Comparison of ENCODE assay signal across 18 mouse cellular contexts in the genomic region with DNA sequence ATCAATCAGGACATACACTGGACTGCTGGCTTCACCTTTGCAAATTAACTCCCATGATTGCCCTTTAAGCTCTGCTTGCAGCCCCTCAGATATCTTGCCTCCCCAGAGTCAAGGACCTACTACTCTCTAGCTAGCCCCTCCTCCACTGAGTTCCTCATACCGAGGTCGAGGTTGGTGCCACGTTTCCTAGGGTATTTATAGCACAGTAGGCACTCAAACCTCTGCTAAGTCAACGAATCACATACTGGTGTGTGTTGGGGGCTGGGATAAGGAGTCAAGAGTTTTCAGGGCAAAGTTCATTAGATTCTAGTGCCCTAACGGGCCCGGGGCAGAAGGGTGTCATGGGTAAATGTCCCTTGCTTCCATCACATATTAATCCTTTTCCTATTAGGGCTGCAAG. TPM values are rescaled to one million over a fixed set of nuclear protein-coding genes. Genes with fewer than 3 reads are reported as not detected.
DNase-seq lines count a peak whose midpoint lies in the region; ATAC-seq and TF ChIP-seq lines count a peak whose summit lies in the region.
"Had no signal": no experiment of that assay in that cellular context is flagged by ENCODE, and none has a peak within 500 bp of the region (broad histone marks: within the 10 kb centered on the region; RNA-seq: fewer than 3 reads in every experiment).

No protein-coding gene starts in this region.

- H3K4me3 ChIP-seq in liver, embryonic 13.5 days (replicated peaks): no peak overlapping the region
- no peak overlapping the region for H3K4me3 ChIP-seq in liver, embryonic 12.5 days
- H3K4me3 ChIP-seq in heart, embryonic 12.5 days: no peak overlapping the region
- no peak overlapping the region for H3K4me3 ChIP-seq in intestine, postnatal 0 days (ENCODE audit: low read depth, low read length)
- H3K4me3 ChIP-seq in hindbrain, embryonic 11.5 days (ENCODE audit: low read depth, low read length): no peak overlapping the region
- H3K4me3 ChIP-seq: erythroblast, embryonic 14.5 days; limb, embryonic 10.5 days; midbrain, embryonic 13.5 days; neural tube, embryonic 15.5 days had no signal

- H3K9ac ChIP-seq in liver, embryonic 13.5 days: no peak overlapping the region
- H3K9ac ChIP-seq in liver, embryonic 12.5 days: no peak overlapping the region
- no peak overlapping the region for H3K9ac ChIP-seq in heart, embryonic 12.5 days
- no peak overlapping the region for H3K9ac ChIP-seq in intestine, postnatal 0 days (ENCODE audit: low read depth, low read length)
- H3K9ac ChIP-seq in hindbrain, embryonic 11.5 days (ENCODE audit: low read depth, low read length): no peak overlapping the region
- H3K9ac ChIP-seq: liver, embryonic 14.5 days; midbrain, embryonic 13.5 days; neural tube, embryonic 15.5 days had no signal

- peaks cover 26% of the 10 kb centered on the region for H3K4me1 ChIP-seq in liver, embryonic 13.5 days (replicated peaks)
- H3K4me1 ChIP-seq in liver, embryonic 12.5 days: peaks cover 11% of the 10 kb centered on the region
- H3K4me1 ChIP-seq in heart, embryonic 12.5 days (replicated peaks): peaks cover 45% of the 10 kb centered on the region
- no peaks in the 10 kb centered on the region for H3K4me1 ChIP-seq in intestine, postnatal 0 days (replicated peaks; ENCODE audit: control insufficient read depth, insufficient read depth, low read length)
- H3K4me1 ChIP-seq in hindbrain, embryonic 11.5 days (replicated peaks; ENCODE audit: control insufficient read depth, insufficient read depth, low read length): no peaks in the 10 kb centered on the region
- H3K4me1 ChIP-seq: midbrain, embryonic 13.5 days; neural tube, embryonic 15.5 days had no signal

- TF ChIP-seq CTCF in intestine, postnatal 0 days (IDR thresholded peaks at IDR 0.05; ENCODE audit: low read depth): no peak

- DNase-seq in liver, embryonic 13.5 days: no peak
- no peak for DNase-seq in layer of hippocampus, postnatal 25 days (ENCODE audit: extremely low spot score in 1 of 2, low spot score in 1 of 2)
- DNase-seq in layer of hippocampus, postnatal 10 days (ENCODE audit: low spot score in 2 of 2): no peak
- no peak for DNase-seq in hindbrain, embryonic 11.5 days (ENCODE audit: low spot score)

- H3K9me3 ChIP-seq in liver, embryonic 13.5 days (replicated peaks): no peaks in the 10 kb centered on the region
- H3K9me3 ChIP-seq in liver, embryonic 12.5 days (replicated peaks): no peaks in the 10 kb centered on the region
- no peaks in the 10 kb centered on the region for H3K9me3 ChIP-seq in heart, embryonic 12.5 days (replicated peaks)
- H3K9me3 ChIP-seq in intestine, postnatal 0 days (ENCODE audit: control insufficient read depth): no peaks in the 10 kb centered on the region
- H3K9me3 ChIP-seq in hindbrain, embryonic 11.5 days (ENCODE audit: control insufficient read depth, low read length): no peaks in the 10 kb centered on the region
- H3K9me3 ChIP-seq: limb, embryonic 10.5 days; midbrain, embryonic 13.5 days; neural tube, embryonic 15.5 days had no signal

- H3K27ac ChIP-seq in liver, embryonic 13.5 days: no peak overlapping the region
- no peak overlapping the region for H3K27ac ChIP-seq in liver, embryonic 12.5 days
- H3K27ac ChIP-seq in heart, embryonic 12.5 days (ENCODE audit: poor library complexity, severe bottlenecking): peak overlapping the region; percentile 69
- H3K27ac ChIP-seq in intestine, postnatal 0 days (ENCODE audit: low read depth, low read length): no peak overlapping the region
- no peak overlapping the region for H3K27ac ChIP-seq in hindbrain, embryonic 11.5 days (ENCODE audit: low read depth, low read length)
- H3K27ac ChIP-seq: liver, embryonic 14.5 days; macrophage; midbrain, embryonic 13.5 days; neural tube, embryonic 15.5 days had no signal

- WGBS in liver, embryonic 13.5 days (ENCODE audit: insufficient replicate concordance): 18% methylated on average over 6 of the region's 6 CpGs
- 18% methylated on average over 6 of the region's 6 CpGs for WGBS in liver, embryonic 12.5 days (ENCODE audit: insufficient replicate concordance)
- 22% methylated on average over 6 of the region's 6 CpGs for WGBS in heart, embryonic 12.5 days
- 28% methylated on average over 6 of the region's 6 CpGs for WGBS in intestine, postnatal 0 days
- WGBS in hindbrain, embryonic 11.5 days: 84% methylated on average over 6 of the region's 6 CpGs

- no peaks in the 10 kb centered on the region for H3K36me3 ChIP-seq in liver, embryonic 13.5 days
- no peaks in the 10 kb centered on the region for H3K36me3 ChIP-seq in liver, embryonic 12.5 days
- no peaks in the 10 kb centered on the region for H3K36me3 ChIP-seq in heart, embryonic 12.5 days
- no peaks in the 10 kb centered on the region for H3K36me3 ChIP-seq in intestine, postnatal 0 days (ENCODE audit: control insufficient read depth, insufficient read depth)
- no peaks in the 10 kb centered on the region for H3K36me3 ChIP-seq in hindbrain, embryonic 11.5 days (ENCODE audit: control insufficient read depth, insufficient read depth, low read length)
- H3K36me3 ChIP-seq: limb, embryonic 10.5 days; midbrain, embryonic 13.5 days; neural tube, embryonic 15.5 days had no signal

- 0 out of 2 replicates have a peak, but pooled peaks have one; percentile 11 for ATAC-seq in liver, embryonic 13.5 days (ENCODE audit: low read depth)
- no peak for ATAC-seq in liver, embryonic 12.5 days
- peak; percentile 32; the same call in 1 of the 2 replicates for ATAC-seq in granulocyte monocyte progenitor cell, adult 5-6 weeks (replicated peaks; ENCODE audit: poor library complexity, severe bottlenecking)
- no peak for ATAC-seq in heart, embryonic 12.5 days (ENCODE audit: insufficient number of reproducible peaks, low FRiP score)
- ATAC-seq in intestine, postnatal 0 days: peak; percentile 15; the same call in 1 of the 2 replicates
- no peak for ATAC-seq in hindbrain, embryonic 11.5 days (ENCODE audit: low FRiP score)
- ATAC-seq: forebrain, embryonic 14.5 days; midbrain, embryonic 13.5 days had no signal

- H3K27me3 ChIP-seq in liver, embryonic 13.5 days: no peaks in the 10 kb centered on the region
- peaks cover 7% of the 10 kb centered on the region for H3K27me3 ChIP-seq in liver, embryonic 12.5 days (replicated peaks)
- H3K27me3 ChIP-seq in heart, embryonic 12.5 days (replicated peaks): no peaks in the 10 kb centered on the region
- no peaks in the 10 kb centered on the region for H3K27me3 ChIP-seq in intestine, postnatal 0 days (replicated peaks; ENCODE audit: control insufficient read depth, insufficient read depth, low read length)
- no peaks in the 10 kb centered on the region for H3K27me3 ChIP-seq in hindbrain, embryonic 11.5 days (ENCODE audit: control insufficient read depth, insufficient read depth, low read length)
- H3K27me3 ChIP-seq: midbrain, embryonic 13.5 days; neural tube, embryonic 15.5 days had no signal

- H3K4me2 ChIP-seq in liver, embryonic 13.5 days: no peak overlapping the region
- no peak overlapping the region for H3K4me2 ChIP-seq in liver, embryonic 12.5 days
- peak overlapping the region; percentile 36 for H3K4me2 ChIP-seq in heart, embryonic 12.5 days
- no peak overlapping the region for H3K4me2 ChIP-seq in intestine, postnatal 0 days (replicated peaks; ENCODE audit: low read depth)
- H3K4me2 ChIP-seq in hindbrain, embryonic 11.5 days (replicated peaks; ENCODE audit: low read depth, low read length): no peak overlapping the region
- H3K4me2 ChIP-seq: midbrain, embryonic 13.5 days; neural tube, embryonic 15.5 days had no signal

RNA-seq across cellular contexts. Expression of a gene that starts 14.6 kb away (rescaled TPM):
- 3.7 and 4.4 TPM in 2 replicates for polyA plus RNA-seq in liver, embryonic 13.5 days (2015; fragmentation: Nextera tagmentation; extraction: Ambion mirVana)
- polyA plus RNA-seq in liver, embryonic 12.5 days (2016; fragmentation: Nextera tagmentation; extraction: Ambion mirVana): 4.2 and 5.3 TPM in 2 replicates
- 52.9 and 54.1 TPM in 2 replicates for total RNA-seq in granulocyte monocyte progenitor cell, adult 5-6 weeks (2014; fragmentation: Nextera tagmentation)
- 23.8 and 31.5 TPM in 2 replicates for total RNA-seq in granulocyte monocyte progenitor cell, adult 5-6 weeks (2017)
- polyA plus RNA-seq in heart, embryonic 12.5 days (2016; fragmentation: Nextera tagmentation; extraction: Ambion mirVana): 0.83 and 0.95 TPM in 2 replicates
- 1.3 and 1.5 TPM in 2 replicates for polyA plus RNA-seq in intestine, postnatal 0 days (2015; fragmentation: Nextera tagmentation; extraction: Ambion mirVana)
- total RNA-seq in layer of hippocampus, postnatal 25 days (2021): under 1 TPM in 1 of 2 experiments, not detected in 1; 0.31 TPM
- total RNA-seq in layer of hippocampus, postnatal 10 days (2021): under 1 TPM; 0.38 to 0.59 TPM
- 0.91 and 1.9 TPM in 2 replicates for polyA plus RNA-seq in hindbrain, embryonic 11.5 days (2014; fragmentation: Nextera tagmentation; extraction: Ambion mirVana)

RNA-seq across cellular contexts. Expression of a gene that starts 24.0 kb away (rescaled TPM):
- polyA plus RNA-seq in liver, embryonic 13.5 days (2015; fragmentation: Nextera tagmentation; extraction: Ambion mirVana): 0.02 TPM in 1 of 2 replicates, not detected in the other
- 0.02 TPM in 1 of 2 replicates, not detected in the other for polyA plus RNA-seq in liver, embryonic 12.5 days (2016; fragmentation: Nextera tagmentation; extraction: Ambion mirVana)
- not detected in 2 replicates for total RNA-seq in granulocyte monocyte progenitor cell, adult 5-6 weeks (2014; fragmentation: Nextera tagmentation)
- not detected in 2 replicates for total RNA-seq in granulocyte monocyte progenitor cell, adult 5-6 weeks (2017)
- polyA plus RNA-seq in heart, embryonic 12.5 days (2016; fragmentation: Nextera tagmentation; extraction: Ambion mirVana): 0.08 and 0.13 TPM in 2 replicates
- 0.01 TPM in 1 of 2 replicates, not detected in the other for polyA plus RNA-seq in intestine, postnatal 0 days (2015; fragmentation: Nextera tagmentation; extraction: Ambion mirVana)
- under 1 TPM in 1 of 2 experiments, not detected in 1; 0.05 TPM for total RNA-seq in layer of hippocampus, postnatal 25 days (2021)
- total RNA-seq in layer of hippocampus, postnatal 10 days (2021): under 1 TPM in 1 of 2 experiments, not detected in 1; 0.38 TPM
- polyA plus RNA-seq in hindbrain, embryonic 11.5 days (2014; fragmentation: Nextera tagmentation; extraction: Ambion mirVana): 0.05 TPM in 1 of 2 replicates, not detected in the other
- total RNA-seq: hematopoietic stem cell, adult 5-6 weeks had no signal
- polyA plus RNA-seq: erythroblast, embryonic 14.5 days; forebrain, embryonic 14.5 days; limb, embryonic 10.5 days had no signal

RNA-seq across cellular contexts. Expression of a gene that starts 27.5 kb away (rescaled TPM):
- not detected in 2 replicates for polyA plus RNA-seq in liver, embryonic 13.5 days (2015; fragmentation: Nextera tagmentation; extraction: Ambion mirVana)
- not detected in 2 replicates for polyA plus RNA-seq in liver, embryonic 12.5 days (2016; fragmentation: Nextera tagmentation; extraction: Ambion mirVana)
- total RNA-seq in granulocyte monocyte progenitor cell, adult 5-6 weeks (2014; fragmentation: Nextera tagmentation): not detected in 2 replicates
- total RNA-seq in granulocyte monocyte progenitor cell, adult 5-6 weeks (2017): not detected in 2 replicates
- not detected in 2 replicates for polyA plus RNA-seq in heart, embryonic 12.5 days (2016; fragmentation: Nextera tagmentation; extraction: Ambion mirVana)
- not detected in 2 replicates for polyA plus RNA-seq in intestine, postnatal 0 days (2015; fragmentation: Nextera tagmentation; extraction: Ambion mirVana)
- total RNA-seq in layer of hippocampus, postnatal 25 days (2021): not detected
- total RNA-seq in layer of hippocampus, postnatal 10 days (2021): not detected
- polyA plus RNA-seq in hindbrain, embryonic 11.5 days (2014; fragmentation: Nextera tagmentation; extraction: Ambion mirVana): not detected in 2 replicates
- total RNA-seq: adrenal gland, postnatal 10 days; hematopoietic stem cell, adult 5-6 weeks had no signal
- polyA plus RNA-seq: erythroblast, embryonic 14.5 days; forebrain, embryonic 14.5 days; limb, embryonic 10.5 days; liver, embryonic 14.5 days; macrophage; midbrain, embryonic 13.5 days; neural tube, embryonic 15.5 days; urinary bladder, adult 2 months had no signal

RNA-seq across cellular contexts. Expression of a gene that starts 36.1 kb away (rescaled TPM):
- polyA plus RNA-seq in liver, embryonic 13.5 days (2015; fragmentation: Nextera tagmentation; extraction: Ambion mirVana): not detected in 2 replicates
- not detected in 2 replicates for polyA plus RNA-seq in liver, embryonic 12.5 days (2016; fragmentation: Nextera tagmentation; extraction: Ambion mirVana)
- total RNA-seq in granulocyte monocyte progenitor cell, adult 5-6 weeks (2014; fragmentation: Nextera tagmentation): not detected in 2 replicates
- total RNA-seq in granulocyte monocyte progenitor cell, adult 5-6 weeks (2017): not detected in 2 replicates
- polyA plus RNA-seq in heart, embryonic 12.5 days (2016; fragmentation: Nextera tagmentation; extraction: Ambion mirVana): 0.28 TPM in 1 of 2 replicates, not detected in the other
- polyA plus RNA-seq in intestine, postnatal 0 days (2015; fragmentation: Nextera tagmentation; extraction: Ambion mirVana): 0.52 and 0.97 TPM in 2 replicates
- not detected for total RNA-seq in layer of hippocampus, postnatal 25 days (2021)
- total RNA-seq in layer of hippocampus, postnatal 10 days (2021): under 1 TPM in 1 of 2 experiments, not detected in 1; 0.91 TPM
- polyA plus RNA-seq in hindbrain, embryonic 11.5 days (2014; fragmentation: Nextera tagmentation; extraction: Ambion mirVana): not detected in 2 replicates
- total RNA-seq: hematopoietic stem cell, adult 5-6 weeks had no signal
- polyA plus RNA-seq: erythroblast, embryonic 14.5 days; forebrain, embryonic 14.5 days; limb, embryonic 10.5 days; liver, embryonic 14.5 days; macrophage; midbrain, embryonic 13.5 days had no signal

RNA-seq across cellular contexts. Expression of a gene that starts 52.7 kb away (rescaled TPM):
- 0.27 and 0.39 TPM in 2 replicates for polyA plus RNA-seq in liver, embryonic 13.5 days (2015; fragmentation: Nextera tagmentation; extraction: Ambion mirVana)
- polyA plus RNA-seq in liver, embryonic 12.5 days (2016; fragmentation: Nextera tagmentation; extraction: Ambion mirVana): 0.57 and 0.83 TPM in 2 replicates
- 1.0 and 2.1 TPM in 2 replicates for total RNA-seq in granulocyte monocyte progenitor cell, adult 5-6 weeks (2014; fragmentation: Nextera tagmentation)
- total RNA-seq in granulocyte monocyte progenitor cell, adult 5-6 weeks (2017): 1.4 and 1.9 TPM in 2 replicates
- polyA plus RNA-seq in heart, embryonic 12.5 days (2016; fragmentation: Nextera tagmentation; extraction: Ambion mirVana): 0.05 and 0.06 TPM in 2 replicates
- 0.09 TPM in 1 of 2 replicates, not detected in the other for polyA plus RNA-seq in intestine, postnatal 0 days (2015; fragmentation: Nextera tagmentation; extraction: Ambion mirVana)
- under 1 TPM; 0.19 to 0.22 TPM for total RNA-seq in layer of hippocampus, postnatal 25 days (2021)
- total RNA-seq in layer of hippocampus, postnatal 10 days (2021): under 1 TPM; 0.16 to 0.20 TPM
- polyA plus RNA-seq in hindbrain, embryonic 11.5 days (2014; fragmentation: Nextera tagmentation; extraction: Ambion mirVana): 0.08 and 0.35 TPM in 2 replicates
- polyA plus RNA-seq: erythroblast, embryonic 14.5 days had no signal

Comparison
In these comparisons a context has a peak if more than half of its experiments do, and no peak if none do; other contexts are left out.
1. ATAC-seq: peak in liver, embryonic 13.5 days (single experiment), granulocyte monocyte progenitor cell, adult 5-6 weeks (single experiment) and intestine, postnatal 0 days (single experiment); none in liver, embryonic 12.5 days (single experiment), heart, embryonic 12.5 days (single experiment) and hindbrain, embryonic 11.5 days (single experiment).